Mouse (Mus musculus) urinary bladder, postnatal 25 days (tissue): ENCODE measurements around the gene Tmem163.
A peak's percentile ranks its signal among the peaks of the same experiment; 100 is the strongest.

Experiments
- DNase-seq: peaks from one replicate; pipeline ENCODE4 v3.0.0; 2022; ENCODE audit warnings: low spot score

The Tmem163 gene

GRCm38 (mm10) chr1:127556486-127556845 lies 122.9 kb downstream of the Tmem163 start:
- no peak for DNase-seq

GRCm38 (mm10) chr1:127555822-127556485 lies 123.4 kb downstream of the Tmem163 start:
- no peak for DNase-seq

GRCm38 (mm10) chr1:127548078-127548477 lies 131.3 kb downstream of the Tmem163 start:
- DNase-seq, result no peak

- DNase-seq, result no peak
Measured at GRCm38 (mm10) chr1:127542756-127543155, 136.6 kb downstream of the Tmem163 start.

- DNase-seq, result no peak
Measured at GRCm38 (mm10) chr1:127541931-127542330, 137.4 kb downstream of the Tmem163 start.

DNA sequence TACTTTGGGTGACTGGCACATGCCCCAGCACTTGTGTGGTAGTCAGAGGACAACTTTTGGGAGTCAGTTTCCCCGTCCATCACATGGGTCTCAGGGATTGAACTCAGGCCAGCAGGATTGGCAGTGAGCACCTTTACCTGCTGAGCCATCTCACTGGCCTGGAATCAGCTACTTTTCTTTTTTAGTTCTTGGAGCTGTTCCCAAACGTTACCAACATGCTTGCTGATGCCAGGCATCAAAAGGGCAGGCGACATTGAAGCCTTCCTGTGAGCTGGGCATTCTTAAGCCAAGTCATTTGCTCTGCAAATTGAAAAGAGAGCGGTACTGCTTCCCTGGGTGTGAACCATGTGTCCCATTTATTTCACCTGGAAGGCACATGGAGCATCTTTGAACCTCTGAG lies 137.8 kb downstream of the Tmem163 start:
- no peak for DNase-seq

DNA sequence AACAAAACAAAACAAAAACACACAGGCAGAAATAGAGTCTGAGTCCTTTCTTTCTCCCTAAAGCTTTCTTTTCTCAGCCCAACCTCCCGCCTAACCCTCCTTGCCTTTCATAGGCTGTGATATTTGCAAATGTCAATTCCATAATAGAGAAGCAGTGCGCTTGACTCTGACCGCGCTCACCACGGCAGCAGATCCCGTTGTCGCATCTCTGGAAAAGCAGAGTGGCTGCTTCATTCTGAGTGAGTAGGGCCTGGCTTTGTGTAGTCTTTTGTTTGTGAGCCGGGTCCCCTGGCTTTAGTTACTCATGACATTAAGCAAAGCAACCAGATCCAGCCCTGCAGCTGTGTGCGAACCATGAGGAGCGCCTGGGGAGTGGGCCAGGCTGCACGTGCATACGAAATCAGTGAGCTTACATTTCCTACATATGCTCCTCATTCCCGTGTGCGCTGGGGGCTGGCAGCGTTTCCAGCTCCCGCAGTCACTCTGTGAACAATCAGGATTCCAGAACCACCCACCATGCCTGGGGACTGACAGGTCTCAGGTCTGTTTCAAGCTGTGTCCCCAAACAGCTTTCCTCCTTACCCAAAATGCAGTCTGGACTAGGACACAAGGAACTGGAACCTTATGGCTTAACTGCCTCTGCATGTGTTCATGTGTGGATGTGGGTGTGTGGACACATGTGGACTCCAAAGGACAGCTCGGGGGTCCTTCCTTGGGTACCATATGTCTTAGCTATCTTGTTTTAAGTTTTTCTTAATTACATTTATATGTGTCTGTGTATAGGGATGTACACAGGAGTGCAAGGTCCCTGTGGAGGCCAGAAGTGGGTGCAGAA lies 141.9 kb downstream of the Tmem163 start:
- no peak for DNase-seq

DNA sequence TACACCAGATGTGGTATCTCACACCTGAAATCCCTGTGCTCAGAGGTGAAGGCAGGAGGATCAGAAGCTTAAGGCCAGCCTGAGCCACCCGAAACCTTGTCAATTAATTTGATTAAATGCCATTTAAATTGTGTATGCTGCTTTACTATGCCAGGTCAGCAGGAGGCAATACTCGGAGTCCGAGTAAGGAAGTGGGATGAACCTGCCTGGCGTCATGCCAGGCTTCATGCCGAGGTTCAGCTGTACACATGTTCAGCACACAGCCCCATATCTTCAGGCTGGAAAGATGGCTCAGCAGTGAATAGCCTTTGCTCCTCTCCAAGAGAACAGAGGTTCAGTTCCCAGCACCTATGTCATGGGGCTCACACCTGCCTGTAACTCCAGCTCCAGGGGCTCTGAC lies 142.9 kb downstream of the Tmem163 start:
- no peak for DNase-seq

DNA sequence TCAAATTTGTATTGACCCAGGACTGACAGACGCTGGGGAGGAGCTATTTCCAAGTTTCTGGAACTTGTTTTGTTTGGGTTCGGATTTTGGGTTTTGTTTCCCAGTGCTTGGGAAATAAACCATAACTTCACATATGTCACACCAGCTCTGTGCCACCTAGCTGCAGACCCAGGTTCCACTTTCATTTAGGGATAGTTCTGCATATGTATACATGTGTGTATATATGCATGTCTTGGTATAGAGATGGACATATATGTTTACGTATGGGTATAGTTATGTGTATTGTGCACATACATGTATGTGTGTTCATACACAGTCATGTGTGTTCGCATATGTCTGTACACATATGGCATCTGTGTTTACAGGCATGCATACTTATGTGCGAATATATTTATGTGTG lies 147.6 kb downstream of the Tmem163 start:
- DNase-seq, result no peak

DNA sequence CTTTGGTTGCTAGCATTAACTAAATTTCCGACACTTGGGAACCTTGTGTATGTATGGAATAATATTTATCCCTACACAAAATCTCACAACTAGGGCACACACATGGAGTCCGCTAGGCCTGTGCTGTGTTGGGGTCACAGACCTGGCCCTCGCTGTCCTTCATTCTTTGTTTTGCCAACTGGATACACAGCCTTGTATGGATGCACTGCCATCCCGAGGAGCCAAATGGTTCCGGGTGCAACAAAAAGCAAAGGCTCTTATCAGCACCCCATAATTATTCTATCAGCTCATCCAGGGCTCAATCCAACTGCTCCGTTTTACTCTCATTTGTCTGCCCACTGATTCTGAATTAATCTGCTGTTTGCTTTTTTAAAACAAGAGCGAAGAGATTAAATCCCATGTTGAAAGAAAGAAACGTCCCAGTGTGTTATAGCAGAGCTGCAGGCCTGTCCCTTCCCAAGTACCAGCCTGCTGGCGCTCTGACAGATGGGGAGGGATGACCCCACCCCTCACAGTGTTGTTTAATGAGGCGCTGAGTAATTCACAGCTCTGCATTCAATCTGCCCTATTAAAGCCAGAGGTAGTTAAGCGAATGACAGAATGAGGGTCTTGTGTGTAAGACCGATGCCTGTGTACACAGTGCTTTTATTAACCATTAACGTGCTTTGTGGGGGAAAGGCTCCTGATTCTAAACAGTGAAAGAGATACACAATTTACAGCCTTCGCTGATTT lies 148.3 kb downstream of the Tmem163 start:
- no peak for DNase-seq

- no peak for DNase-seq
Measured at GRCm38 (mm10) chr1:127523364-127523763, 156.0 kb downstream of the Tmem163 start.

- no peak for DNase-seq
Measured at GRCm38 (mm10) chr1:127514888-127515287, 164.5 kb downstream of the Tmem163 start.

- no peak for DNase-seq
Measured at GRCm38 (mm10) chr1:127514479-127514878, 164.9 kb downstream of the Tmem163 start.

DNA sequence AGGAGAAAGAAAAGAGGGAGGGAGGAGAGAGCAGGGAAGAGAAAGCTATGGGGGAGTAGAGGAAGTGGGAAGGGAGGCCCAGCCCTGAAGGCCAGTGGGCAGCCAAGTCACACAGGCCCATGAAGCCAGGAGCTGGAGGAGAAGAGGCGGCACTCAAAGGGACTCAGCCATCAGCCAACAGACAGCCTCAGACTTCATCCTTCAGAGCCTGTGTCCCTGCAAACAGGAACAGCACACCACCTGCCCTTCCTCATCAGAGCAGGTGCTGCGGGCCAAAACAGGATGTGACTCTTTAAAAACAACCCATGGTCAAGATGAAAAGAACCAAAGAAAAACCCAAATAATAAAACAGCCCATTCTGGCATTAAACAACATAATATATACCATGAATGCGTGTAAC lies 165.7 kb downstream of the Tmem163 start:
- DNase-seq, result no peak

GRCm38 (mm10) chr1:127513140-127513539 lies 166.2 kb downstream of the Tmem163 start:
- DNase-seq, result no peak

DNA sequence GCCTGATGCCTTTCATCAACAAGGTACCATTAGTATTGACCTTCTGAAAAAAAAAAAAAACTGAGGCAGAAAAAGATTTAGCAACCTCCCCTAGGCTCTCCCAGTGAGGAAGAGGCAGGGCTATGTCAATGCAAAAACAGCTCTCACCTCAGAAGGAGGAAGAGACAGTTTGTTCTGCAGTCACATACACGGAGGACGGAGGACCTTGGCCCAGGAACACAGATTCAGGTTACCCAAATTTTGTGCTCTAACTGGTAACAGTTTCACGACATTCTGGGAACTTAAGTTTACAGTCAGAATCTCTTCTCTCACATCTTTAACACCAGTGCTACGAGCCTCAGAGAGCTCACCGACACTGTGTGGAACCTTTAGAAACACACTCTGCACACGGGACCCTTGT lies 166.6 kb downstream of the Tmem163 start:
- no peak for DNase-seq

DNA sequence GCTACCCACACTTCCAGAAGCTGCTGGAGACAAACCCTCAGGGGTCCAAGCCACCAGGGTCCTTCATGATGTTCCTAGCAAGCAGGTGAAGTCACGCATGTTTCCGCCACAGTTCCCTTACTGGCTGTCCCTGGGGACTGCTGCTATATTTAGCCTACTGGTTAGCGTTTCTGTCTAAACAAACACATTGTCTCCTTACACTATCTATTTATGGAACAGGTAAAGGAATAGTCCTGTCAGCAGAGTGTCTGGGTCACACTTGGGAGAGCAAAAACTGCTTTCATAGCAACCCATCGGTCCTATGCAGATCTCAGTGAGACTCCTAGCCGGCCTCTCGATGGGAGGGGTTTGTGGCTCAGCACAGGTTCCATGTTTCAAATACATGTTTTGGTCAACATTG lies 168.0 kb downstream of the Tmem163 start:
- DNase-seq, result no peak

DNA sequence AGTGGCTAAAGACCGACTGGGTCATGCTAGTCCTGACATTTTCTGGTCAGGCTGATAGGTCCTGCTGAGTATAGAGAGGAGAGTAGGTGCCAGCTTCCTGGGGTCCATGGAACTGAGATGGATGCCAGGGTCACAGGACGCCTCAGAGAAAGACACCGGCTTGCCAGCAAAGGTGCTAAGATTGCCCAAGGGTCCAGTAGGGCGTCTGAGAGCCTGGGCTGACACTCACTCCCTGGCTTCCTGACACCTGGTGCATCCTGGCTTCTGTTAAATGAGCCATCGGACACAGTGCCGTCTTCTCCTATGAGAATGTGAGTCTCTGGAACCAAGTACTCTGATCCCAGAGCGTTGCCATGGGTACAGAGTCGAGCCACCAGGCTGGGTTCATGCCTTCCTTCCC lies 170.4 kb downstream of the Tmem163 start:
- no peak for DNase-seq

DNA sequence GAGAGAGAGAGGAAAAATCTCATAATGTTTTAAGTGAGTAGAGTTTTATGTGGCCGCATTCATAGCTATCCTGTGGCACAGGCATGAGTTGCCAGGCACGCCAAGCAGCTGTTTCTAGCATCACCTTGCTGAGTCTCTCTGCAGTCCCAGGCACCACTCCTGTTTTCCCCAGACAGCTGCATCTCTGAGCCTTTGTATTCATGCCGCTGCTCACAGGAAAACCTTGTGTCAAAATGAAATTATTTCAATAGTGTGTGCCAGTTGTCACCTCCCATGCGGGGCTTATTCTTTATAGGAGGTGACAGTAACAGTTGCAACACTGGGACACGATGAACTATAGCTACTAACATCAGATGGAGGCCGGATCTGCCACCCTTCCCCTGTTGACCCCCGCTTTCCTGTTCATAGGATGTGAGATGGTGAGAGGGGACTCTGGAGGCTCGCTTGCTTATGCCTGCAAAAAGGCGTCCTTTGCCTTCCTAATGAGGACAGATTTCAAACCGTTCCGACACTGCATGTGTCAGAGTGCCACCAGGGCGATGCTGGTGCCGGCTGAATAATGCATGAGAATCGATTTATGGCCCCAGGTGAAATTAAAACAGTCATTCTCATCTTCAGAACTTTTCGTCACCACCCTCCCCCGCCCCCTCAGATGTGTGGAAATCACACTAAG lies 171.1 kb downstream of the Tmem163 start:
- no peak for DNase-seq

- no peak for DNase-seq
Measured at GRCm38 (mm10) chr1:127507042-127507650, 172.2 kb downstream of the Tmem163 start.

GRCm38 (mm10) chr1:127500701-127501100 lies 178.6 kb downstream of the Tmem163 start:
- DNase-seq, result no peak

GRCm38 (mm10) chr1:127500219-127500618 lies 179.1 kb downstream of the Tmem163 start:
- DNase-seq, result peak; percentile 77
